Comparison of ENCODE assay signal across 32 mouse cellular contexts in genomic region chr5:143809421-143810090, GRCm38 (mm10). TPM values are rescaled to one million over a fixed set of nuclear protein-coding genes. Genes with fewer than 3 reads are reported as not detected.
A peak's percentile ranks its signal among the peaks of the same experiment; 100 is the strongest.
DNase-seq lines count a peak whose midpoint lies in the region; ATAC-seq and TF ChIP-seq lines count a peak whose summit lies in the region.
"Had no signal": no experiment of that assay in that cellular context is flagged by ENCODE, and none has a peak within 500 bp of the region (broad histone marks: within the 10 kb centered on the region; RNA-seq: fewer than 3 reads in every experiment).

No protein-coding gene starts in this region.

- intact Hi-C loops in left cerebral cortex, postnatal 14 days (cut with DNase I), result loop anchor here (2.0 kb wide), 1 partner anchor 77 kb away; the partner anchor contains the start of gene Usp42

- DNase-seq in frontal cortex, postnatal 25 days (ENCODE audit: low spot score in 2 of 2), result no peak
- DNase-seq in left cerebral cortex, postnatal 14 days (ENCODE audit: low spot score in 2 of 2), result peak; percentile 5 to 58
- no peak for DNase-seq in left cerebral cortex, adult 8-10 months (ENCODE audit: low spot score in 2 of 2)
- peak; percentile 49 for DNase-seq in brain, adult 2 months (ENCODE audit: low read depth, low spot score)
- DNase-seq in kidney, adult 11 months, result no peak
- DNase-seq in layer of hippocampus, adult 2 months (ENCODE audit: low spot score in 2 of 2), result no peak
- DNase-seq: adrenal gland, postnatal 25 days; cerebellum, adult 2 months; cerebellum, postnatal 14 days; gastrocnemius, postnatal 14 days; heart, postnatal 10 days; kidney, postnatal 14 days; liver, embryonic 13.5 days; lung, adult 18-20 months; lung, postnatal 4 days; right cerebral cortex, postnatal 25 days; thymus, adult 18-20 months; thymus, postnatal 25 days had no signal

- TF ChIP-seq CTCF in layer of hippocampus, adult 2 months (conservative IDR thresholded peaks at IDR 0.05), result no peak

- ATAC-seq in frontal cortex, adult (ENCODE audit: low TSS enrichment), result peak; percentile 62; the same call in 1 of the 2 replicates
- ATAC-seq: CD4-positive, CD25-positive, alpha-beta regulatory T cell, adult 4 months; forebrain, embryonic 15.5 days; intestine, postnatal 0 days; lung, postnatal 0 days had no signal

- H3K4me3 ChIP-seq in layer of hippocampus, adult 2 months, result no peak overlapping the region
- H3K4me3 ChIP-seq: embryonic facial prominence, embryonic 10.5 days; embryonic facial prominence, embryonic 15.5 days; forebrain, embryonic 15.5 days; heart, embryonic 13.5 days; limb, embryonic 10.5 days; limb, embryonic 15.5 days; liver, embryonic 13.5 days; megakaryocyte, embryonic 14.5 days; midbrain, embryonic 12.5 days; neural tube, embryonic 13.5 days had no signal

- no peak overlapping the region for H3K27ac ChIP-seq in layer of hippocampus, adult 2 months
- H3K27ac ChIP-seq: embryonic facial prominence, embryonic 10.5 days; embryonic facial prominence, embryonic 15.5 days; forebrain, embryonic 15.5 days; heart, embryonic 13.5 days; hindbrain, embryonic 14.5 days; limb, embryonic 10.5 days; limb, embryonic 15.5 days; liver, embryonic 13.5 days; midbrain, embryonic 12.5 days; neural tube, embryonic 13.5 days had no signal

RNA-seq across cellular contexts. Expression of gene Eif2ak1, which starts 8.0 kb away (rescaled TPM):
- total RNA-seq in left cerebral cortex, postnatal 14 days (2021), result 10 to 100 TPM; 44.5 to 47.0 TPM
- 10 to 100 TPM; 42.9 to 43.6 (median 43.3) TPM for total RNA-seq in left cerebral cortex, adult 8-10 months (2022)
- total RNA-seq in layer of hippocampus, adult 2 months (2021), result 10 to 100 TPM; 41.6 to 42.2 TPM

Comparison
In these comparisons a context has a peak if more than half of its experiments do, and no peak if none do; other contexts are left out.
1. DNase-seq: peak in left cerebral cortex, postnatal 14 days (2 of 2) and brain, adult 2 months (single experiment); none in frontal cortex, postnatal 25 days (0 of 2), left cerebral cortex, adult 8-10 months (0 of 2), kidney, adult 11 months (single experiment) and layer of hippocampus, adult 2 months (0 of 2).